Mouse (Mus musculus) kidney, postnatal 0 days (tissue): Measurements from ENCODE around the gene Kctd17. TPM values are rescaled to one million over a fixed set of nuclear protein-coding genes. Genes with fewer than 3 reads are reported as not detected.

Experiments used
- ATAC-seq: fragments of 200-750 bp; cut with Nextera tagmentation; replicated peaks from 2 replicates; pipeline ENCODE4 v1.8.0; 2017; ENCODE audit warnings: low read depth, moderate number of reproducible peaks, moderate TSS enrichment, moderate library complexity; ENCODE audit not compliant: low FRiP score
- DNase-seq: peaks from one replicate; pipeline ENCODE4 v3.0.0-alpha.2; 2016; ENCODE audit warnings: low spot score
- H3K27ac ChIP-seq: fragments of 300-500 bp; sonication (generic); 2 replicates; pipeline ENCODE4 v1.5.1; 2014; ENCODE audit warnings: mild to moderate bottlenecking
- H3K27me3 ChIP-seq: fragments of 300-500 bp; sonication (generic); 2 replicates; pipeline ENCODE4 v1.6.1; 2014; ENCODE audit warnings: low read length, mixed read lengths; ENCODE audit not compliant: insufficient read depth
- H3K36me3 ChIP-seq: fragments of 300-500 bp; sonication (generic); 2 replicates; pipeline ENCODE4 v1.6.1; 2014; ENCODE audit warnings: low read length, mixed read lengths; ENCODE audit not compliant: insufficient read depth
- H3K4me1 ChIP-seq: fragments of 300-500 bp; sonication (generic); replicated peaks from 2 replicates; pipeline ENCODE4 v1.6.1; 2014; ENCODE audit warnings: antibody characterized with exemption, low read length, mixed read lengths; ENCODE audit not compliant: insufficient read depth
- H3K4me2 ChIP-seq: fragments of 300-500 bp; sonication (generic); 2 replicates; pipeline ENCODE4 v1.6.1; 2014; ENCODE audit warnings: mild to moderate bottlenecking, low read length, moderate library complexity, mixed read lengths
- H3K4me3 ChIP-seq: fragments of 300-500 bp; sonication (generic); replicated peaks from 2 replicates; pipeline ENCODE4 v1.5.1; 2014; ENCODE audit warnings: low read depth, low read length
- H3K9ac ChIP-seq: fragments of 300-500 bp; sonication (generic); 2 replicates; pipeline ENCODE4 v1.6.1; 2014; ENCODE audit warnings: low read depth, low read length
- H3K9me3 ChIP-seq: fragments of 300-500 bp; sonication (generic); replicated peaks from 2 replicates; pipeline ENCODE4 v1.6.1; 2016; ENCODE audit warnings: low read length, inconsistent platforms, mixed read lengths
- CTCF ChIP-seq: IDR thresholded peaks from 2 replicates; pipeline ENCODE4 v1.5.1; 2016; ENCODE audit warnings: antibody characterized with exemption, low read depth, mild to moderate bottlenecking, moderate library complexity
- WGBS: fragments of 180-500 bp; shearing (Covaris S2); extraction: QIAGEN DNeasy Blood & Tissue Kit; methylation state at CpG from one replicate; pipeline ENCODE4 v1.1.7; 2014; 5-methylcytosine and 5-hydroxymethylcytosine counted together
- polyA plus RNA-seq: library from polyadenylated mRNA; unstranded; fragments of >200 nt; fragmentation: Nextera tagmentation; extraction: Ambion mirVana; gene quantifications from 2 replicates; pipeline ENCODE4 v1.2.1, GENCODE M21; 2015

Kctd17 gene
- polyA plus RNA-seq, 1 experiment from 2014 or later: 47.8 TPM

DNA sequence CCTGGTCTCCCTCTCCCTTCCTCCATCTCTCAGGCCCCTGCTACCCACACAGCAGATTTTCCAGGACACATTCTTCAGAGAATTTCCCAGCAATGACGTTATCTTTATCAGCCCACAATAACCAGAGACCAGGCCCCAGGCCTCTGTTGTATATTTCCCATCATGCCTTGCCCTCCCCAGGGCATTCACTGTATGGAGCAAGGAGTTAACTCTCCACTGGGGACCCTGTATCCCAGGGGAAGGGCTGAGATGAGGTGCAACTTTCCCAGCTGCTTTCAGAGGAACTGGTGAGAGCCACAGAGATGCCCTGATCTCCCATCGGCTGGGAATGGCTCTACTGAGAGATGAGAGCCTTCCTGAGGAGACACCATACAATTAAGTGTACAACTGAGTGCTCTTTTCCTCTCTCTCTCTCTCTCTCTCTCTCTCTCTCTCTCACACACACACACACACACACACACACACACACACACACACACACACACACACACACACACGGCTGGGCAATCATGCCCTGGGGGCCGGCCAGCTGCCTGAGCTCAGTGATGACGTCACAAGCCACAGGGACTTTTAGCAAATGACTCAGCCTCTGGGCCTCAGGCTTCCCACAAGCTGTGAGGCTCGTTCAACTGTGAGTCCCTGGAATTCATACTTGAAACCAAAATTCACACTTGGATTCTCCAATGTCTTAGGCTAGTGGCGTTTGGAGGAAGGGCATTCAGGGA is 21.5 kb downstream of the Kctd17 start:
- 0 out of 2 replicates have a peak overlapping the region, but pooled peaks have one; percentile 20 for H3K27ac ChIP-seq

DNA sequence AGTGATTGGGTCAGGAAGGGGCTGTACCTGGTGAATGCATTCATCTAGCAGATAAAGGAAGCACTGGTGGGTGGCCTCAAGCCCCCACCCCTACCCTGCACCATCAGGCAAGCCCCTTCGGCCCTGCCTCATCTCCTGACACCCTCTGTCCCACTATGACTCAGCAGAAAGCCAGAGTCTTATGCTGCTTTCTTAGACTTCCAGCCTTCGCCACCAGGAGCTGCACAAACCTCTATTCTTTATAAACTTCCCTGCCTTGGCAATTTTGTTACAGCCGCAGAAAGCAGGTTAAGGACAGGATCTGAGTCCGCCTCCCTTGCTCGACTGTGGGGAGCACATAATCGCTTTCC is 22.0 kb downstream of the Kctd17 start:
- Histone ChIP-seq H3K4me3 (no peak overlapping the region), H3K4me2 (no peak overlapping the region), H3K9me3 (no peaks in the 10 kb centered on the region), H3K4me1 (no peaks in the 10 kb centered on the region), H3K27me3 (no peaks in the 10 kb centered on the region), H3K36me3 (no peaks in the 10 kb centered on the region), H3K9ac (no peak overlapping the region), H3K27ac (0 out of 2 replicates have a peak overlapping the region, but pooled peaks have one; percentile 20)
- ATAC-seq: no peak
- 0 out of 2 replicates have a peak, but pooled peaks have one; percentile 5 for TF ChIP-seq CTCF
- 86% methylated on average over 6 of the region's 6 CpGs for WGBS
- no peak for DNase-seq

More for the DNA sequence above, 21.5 kb downstream of the Kctd17 start:
- no peaks in the 10 kb centered on the region for H3K9me3 ChIP-seq
- no peak overlapping the region for H3K4me3 ChIP-seq
- H3K9ac ChIP-seq: no peak overlapping the region
- TF ChIP-seq CTCF: no peak
- H3K36me3 ChIP-seq: no peaks in the 10 kb centered on the region
- no peak overlapping the region for H3K4me2 ChIP-seq
- ATAC-seq: no peak
- DNase-seq: peak; percentile 49
- no peaks in the 10 kb centered on the region for H3K4me1 ChIP-seq
- WGBS: 28% methylated on average over 7 of the region's 7 CpGs
- H3K27me3 ChIP-seq: no peaks in the 10 kb centered on the region

DNA sequence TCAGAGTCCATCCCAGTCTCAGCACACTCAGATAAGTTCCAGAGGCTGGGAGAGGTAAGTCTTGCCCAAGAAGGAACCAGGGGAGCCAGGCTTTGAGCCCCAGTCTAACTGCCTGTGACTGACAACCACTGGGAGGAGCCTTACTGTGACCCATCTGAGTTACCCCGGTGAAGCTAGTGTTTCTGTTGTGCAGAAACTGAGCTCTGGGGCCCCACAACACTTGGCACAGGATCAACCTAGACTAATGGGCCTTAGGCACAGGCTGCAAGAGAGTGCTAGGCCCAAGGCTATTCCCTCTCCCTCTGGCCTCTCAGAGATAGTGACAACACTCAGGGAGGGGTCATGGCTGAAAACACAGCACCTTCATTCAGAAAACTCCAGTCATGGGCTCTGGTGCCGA is 22.8 kb downstream of the Kctd17 start:
- no peaks in the 10 kb centered on the region for H3K4me1 ChIP-seq
- no peaks in the 10 kb centered on the region for H3K36me3 ChIP-seq
- 68% methylated on average over 2 of the region's 2 CpGs for whole genome bisulfite sequencing
- H3K4me3 ChIP-seq: no peak overlapping the region
- H3K27me3 ChIP-seq: no peaks in the 10 kb centered on the region
- no peak for DNase-seq
- H3K27ac ChIP-seq: no peak overlapping the region
- no peak for TF ChIP-seq CTCF
- no peak overlapping the region for H3K9ac ChIP-seq
- ATAC-seq: no peak
- H3K4me2 ChIP-seq: no peak overlapping the region
- H3K9me3 ChIP-seq: no peaks in the 10 kb centered on the region

DNA sequence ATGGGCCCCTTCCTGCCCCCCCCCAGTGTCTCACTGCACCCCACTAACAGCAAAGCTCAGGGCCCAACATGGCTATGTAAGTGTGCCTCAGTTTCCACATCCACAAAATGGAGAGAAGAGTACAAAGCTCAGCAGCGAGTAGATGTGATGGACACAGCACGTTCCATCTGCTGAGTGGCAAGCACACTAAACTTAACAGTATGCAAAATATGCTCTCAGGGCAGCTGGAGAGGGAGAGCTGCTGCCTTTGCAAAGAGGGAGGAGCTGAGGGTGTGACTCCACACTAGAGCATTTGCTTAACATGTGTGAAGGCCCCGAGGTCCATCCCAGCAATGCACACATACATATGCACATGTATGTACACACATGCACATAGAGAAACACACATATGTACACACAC is 24.6 kb downstream of the Kctd17 start:
- no peak overlapping the region for H3K9ac ChIP-seq
- ATAC-seq: no peak
- no peak for TF ChIP-seq CTCF
- no peak overlapping the region for H3K27ac ChIP-seq
- DNase-seq: no peak
- no peak overlapping the region for H3K4me3 ChIP-seq
- H3K4me1 ChIP-seq: no peaks in the 10 kb centered on the region
- H3K4me2 ChIP-seq: no peak overlapping the region
- no peaks in the 10 kb centered on the region for H3K9me3 ChIP-seq
- WGBS: 85% methylated on average over 3 of the region's 3 CpGs
- no peaks in the 10 kb centered on the region for H3K27me3 ChIP-seq
- no peaks in the 10 kb centered on the region for H3K36me3 ChIP-seq

DNA sequence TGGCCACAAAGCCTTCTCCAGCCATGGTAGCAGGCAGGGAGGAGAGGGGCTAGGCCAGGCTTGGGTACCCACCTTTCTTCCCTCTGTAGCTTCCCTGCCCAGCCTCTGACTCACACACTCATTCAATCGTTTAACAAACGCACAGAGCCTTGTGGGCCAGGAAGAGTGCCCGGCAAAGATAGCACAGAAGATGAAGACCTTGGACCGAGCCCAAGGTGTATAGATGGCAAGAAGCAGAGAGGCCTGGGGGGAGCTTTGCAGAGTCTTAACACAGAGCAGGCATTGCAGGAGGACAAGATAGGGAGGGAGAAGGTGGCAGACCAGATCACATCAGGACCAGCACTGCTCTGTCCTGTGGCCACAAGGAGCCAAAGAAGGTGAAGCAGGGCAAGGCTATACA is 26.8 kb downstream of the Kctd17 start:
- H3K4me2 ChIP-seq: no peak overlapping the region
- H3K27ac ChIP-seq: no peak overlapping the region
- no peaks in the 10 kb centered on the region for H3K9me3 ChIP-seq
- TF ChIP-seq CTCF: no peak
- no peaks in the 10 kb centered on the region for H3K36me3 ChIP-seq
- H3K4me3 ChIP-seq: no peak overlapping the region
- 69% methylated on average over 4 of the region's 4 CpGs for WGBS
- H3K4me1 ChIP-seq: no peaks in the 10 kb centered on the region
- ATAC-seq: no peak
- no peaks in the 10 kb centered on the region for H3K27me3 ChIP-seq
- no peak for DNase-seq
- no peak overlapping the region for H3K9ac ChIP-seq

DNA sequence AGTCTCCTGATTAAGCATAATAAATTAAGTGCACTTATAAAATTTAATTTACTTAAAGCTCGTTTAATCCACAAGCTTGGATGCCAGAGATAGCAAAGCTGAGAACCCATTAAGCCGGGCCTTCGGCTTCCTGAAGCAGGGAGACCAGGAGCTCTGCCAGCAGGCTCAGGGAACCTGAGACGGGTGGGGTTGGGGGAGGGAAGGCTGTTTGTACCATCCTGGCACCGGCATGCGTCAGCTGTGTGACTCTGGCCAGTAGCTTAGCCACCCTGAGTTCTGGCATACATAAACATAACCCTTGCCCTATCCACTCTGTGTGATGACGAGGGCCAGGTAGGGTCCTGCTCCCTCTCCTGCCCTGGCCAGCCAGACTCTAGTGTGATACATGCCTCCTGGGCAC is 27.7 kb downstream of the Kctd17 start:
- H3K4me1 ChIP-seq: no peaks in the 10 kb centered on the region
- DNase-seq: no peak
- H3K4me3 ChIP-seq: no peak overlapping the region
- no peaks in the 10 kb centered on the region for H3K27me3 ChIP-seq
- no peaks in the 10 kb centered on the region for H3K9me3 ChIP-seq
- no peaks in the 10 kb centered on the region for H3K36me3 ChIP-seq
- no peak overlapping the region for H3K27ac ChIP-seq
- 27% methylated on average over 7 of the region's 7 CpGs for WGBS
- TF ChIP-seq CTCF: no peak
- no peak overlapping the region for H3K4me2 ChIP-seq
- ATAC-seq: no peak
- H3K9ac ChIP-seq: no peak overlapping the region

DNA sequence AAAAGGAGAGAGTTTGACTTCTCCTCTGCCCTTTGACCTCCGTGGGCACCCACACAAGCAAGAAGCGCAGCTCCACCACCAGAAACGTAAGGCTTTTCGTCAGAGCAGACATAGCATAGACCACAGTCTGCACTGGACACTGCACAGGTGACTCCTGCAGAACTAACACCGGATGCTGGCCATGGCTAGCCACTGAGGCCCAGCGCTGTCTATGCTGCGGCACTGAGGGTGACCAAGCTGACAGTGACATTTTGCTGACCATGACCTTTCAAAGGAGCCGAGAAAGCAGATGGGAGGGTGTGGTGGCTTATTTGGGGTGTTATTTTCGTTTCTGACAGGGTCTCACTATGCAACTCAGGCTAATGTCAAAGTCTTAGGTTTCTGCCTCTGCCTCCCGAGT is 28.8 kb downstream of the Kctd17 start:
- no peaks in the 10 kb centered on the region for H3K27me3 ChIP-seq
- ATAC-seq (no peak), DNase-seq (no peak)
- no peak overlapping the region for H3K9ac ChIP-seq
- no peak overlapping the region for H3K27ac ChIP-seq
- H3K4me1 ChIP-seq: no peaks in the 10 kb centered on the region
- 69% methylated on average over 10 of the region's 10 CpGs for WGBS
- no peak for TF ChIP-seq CTCF
- H3K4me3 ChIP-seq: no peak overlapping the region
- no peaks in the 10 kb centered on the region for H3K36me3 ChIP-seq
- no peaks in the 10 kb centered on the region for H3K9me3 ChIP-seq
- no peak overlapping the region for H3K4me2 ChIP-seq
